Mouse (Mus musculus) bone marrow, adult 2 months (tissue): ENCODE data around the gene Gm44511.

Experiments used
- CTCF ChIP-seq: fragments of 200-500 bp; IDR thresholded peaks from 2 replicates; pipeline ENCODE4 v1.5.1; 2011; ENCODE audit warnings: low read length, control low read depth; ENCODE audit not compliant: control insufficient read depth, insufficient read depth
- POLR2A ChIP-seq: fragments of 200-500 bp; IDR thresholded peaks from 2 replicates; pipeline ENCODE4 v1.6.1; 2011; ENCODE audit warnings: low read depth, mild to moderate bottlenecking, control low read depth, low read length, borderline replicate concordance; ENCODE audit not compliant: control insufficient read depth

- TF ChIP-seq CTCF, result no peak
- TF ChIP-seq POLR2A, result no peak
These were observed 21.3 kb upstream of the Gm44511 start for GRCm38 (mm10) chr6:128847401-128847800.
